Mouse (Mus musculus) C2C12 (cell line): Measurements from ENCODE around the gene Nt5c3. TPM values are rescaled to one million over a fixed set of nuclear protein-coding genes. Genes with fewer than 3 reads are reported as not detected.

Source experiments
- H3K27me3 ChIP-seq: one replicate; pipeline ENCODE4 v1.6.1; 2011; ENCODE audit not compliant: control insufficient read depth, insufficient read depth, insufficient read length
- H3K36me3 ChIP-seq: one replicate; pipeline ENCODE4 v1.6.1; 2011; ENCODE audit not compliant: control insufficient read depth, insufficient read depth
- H3K4me3 ChIP-seq: one replicate; pipeline ENCODE4 v1.5.1; 2011; ENCODE audit warnings: mild to moderate bottlenecking, control low read depth; ENCODE audit not compliant: poor library complexity, insufficient read depth, severe bottlenecking
- H3K79me2 ChIP-seq: one replicate; pipeline ENCODE4 v1.6.1; 2011; ENCODE audit not compliant: control insufficient read depth, insufficient read depth
- H3K79me3 ChIP-seq: one replicate; pipeline ENCODE4 v1.6.1; 2011; ENCODE audit warnings: low read depth, control low read depth
- H3ac ChIP-seq: one replicate; pipeline ENCODE3; 2011; ENCODE audit warnings: low read depth; ENCODE audit not compliant: control insufficient read depth, insufficient read length
- CEBPB ChIP-seq: IDR thresholded peaks from one replicate; pipeline ENCODE4 v1.6.1; 2011; ENCODE audit warnings: low read depth, mild to moderate bottlenecking, control low read depth, moderate library complexity
- CTCF ChIP-seq: IDR thresholded peaks from one replicate; pipeline ENCODE4 v1.5.1; 2011; ENCODE audit not compliant: control insufficient read depth, insufficient read depth, insufficient read length
- FOSL1 ChIP-seq: IDR thresholded peaks from one replicate; pipeline ENCODE4 v1.8.0; 2011; ENCODE audit warnings: mild to moderate bottlenecking, low read length; ENCODE audit not compliant: poor library complexity, insufficient read depth, severe bottlenecking
- MAX ChIP-seq: IDR thresholded peaks from one replicate; pipeline ENCODE4 v1.6.1; 2011; ENCODE audit warnings: mild to moderate bottlenecking, control low read depth
- MYOD1 ChIP-seq: IDR thresholded peaks from one replicate; pipeline ENCODE4 v1.6.1; 2011; ENCODE audit warnings: low read depth; ENCODE audit not compliant: control insufficient read depth, insufficient read length
- MYOG ChIP-seq: IDR thresholded peaks from one replicate; pipeline ENCODE4 v1.6.1; 2011; ENCODE audit not compliant: control insufficient read depth, insufficient read length; ENCODE audit errors: extremely low read depth
- USF1 ChIP-seq: IDR thresholded peaks from one replicate; pipeline ENCODE4 v1.6.1; 2011; ENCODE audit warnings: low read depth, mild to moderate bottlenecking, control low read depth, moderate library complexity
- polyA plus RNA-seq: library from polyadenylated mRNA; unstranded; fragments of >200 nt; fragmentation: generic; extraction: Trizol; gene quantifications from one replicate; pipeline ENCODE4 v1.2.1, GENCODE M21; 2012; ENCODE audit warnings: missing spikeins

The Nt5c3 gene
- polyA plus RNA-seq, 1 experiment, result 11.8 TPM

- TF ChIP-seq MAX (no peak), CTCF (no peak), USF1 (no peak), FOSL1 (no peak), MYOG (no peak), CEBPB (no peak), MYOD1 (no peak)
- H3K79me2 ChIP-seq, result peaks cover 55% of the 10 kb centered on the region
- H3K36me3 ChIP-seq, result peaks cover 39% of the 10 kb centered on the region
- H3K4me3 ChIP-seq, result no peak overlapping the region
- peaks cover 27% of the 10 kb centered on the region for H3K79me3 ChIP-seq
- no peak overlapping the region for H3ac ChIP-seq
- H3K27me3 ChIP-seq, result no peaks in the 10 kb centered on the region
These were observed 86.1 kb downstream of the Nt5c3 start for GRCm38 (mm10) chr6:56837621-56838020.

GRCm38 (mm10) chr6:56837166-56837565 lies 86.6 kb downstream of the Nt5c3 start:
- TF ChIP-seq CTCF, result no peak
- no peak for TF ChIP-seq USF1
- no peak for TF ChIP-seq FOSL1
- TF ChIP-seq CEBPB, result no peak
- TF ChIP-seq MYOG, result no peak
- TF ChIP-seq MAX, result no peak
- TF ChIP-seq MYOD1, result no peak
- Histone ChIP-seq H3K79me2 (peaks cover 60% of the 10 kb centered on the region), H3K27me3 (no peaks in the 10 kb centered on the region), H3K4me3 (no peak overlapping the region), H3K79me3 (peaks cover 27% of the 10 kb centered on the region), H3K36me3 (peaks cover 39% of the 10 kb centered on the region), H3ac (no peak overlapping the region)

GRCm38 (mm10) chr6:56835532-56835931 lies 88.2 kb downstream of the Nt5c3 start:
- peaks cover 54% of the 10 kb centered on the region for H3K79me2 ChIP-seq
- H3K79me3 ChIP-seq, result peaks cover 26% of the 10 kb centered on the region
- no peak overlapping the region for H3ac ChIP-seq
- peaks cover 35% of the 10 kb centered on the region for H3K36me3 ChIP-seq
- no peak overlapping the region for H3K4me3 ChIP-seq
- H3K27me3 ChIP-seq, result no peaks in the 10 kb centered on the region
- TF ChIP-seq FOSL1 (no peak), CTCF (no peak), USF1 (no peak), MYOD1 (no peak), CEBPB (no peak), MAX (no peak), MYOG (no peak)

GRCm38 (mm10) chr6:56834769-56835168 lies 89.0 kb downstream of the Nt5c3 start:
- Histone ChIP-seq H3K4me3 (no peak overlapping the region), H3K79me2 (peaks cover 47% of the 10 kb centered on the region), H3K36me3 (peaks cover 27% of the 10 kb centered on the region), H3K79me3 (peaks cover 26% of the 10 kb centered on the region), H3K27me3 (no peaks in the 10 kb centered on the region), H3ac (no peak overlapping the region)
- TF ChIP-seq CEBPB, result no peak
- no peak for TF ChIP-seq MYOD1
- no peak for TF ChIP-seq CTCF
- no peak for TF ChIP-seq FOSL1
- TF ChIP-seq USF1, result no peak
- TF ChIP-seq MYOG, result no peak
- no peak for TF ChIP-seq MAX

GRCm38 (mm10) chr6:56832830-56833229 lies 90.9 kb downstream of the Nt5c3 start:
- Histone ChIP-seq H3K36me3 (peaks cover 18% of the 10 kb centered on the region), H3ac (peak overlapping the region; percentile 7), H3K79me3 (peaks cover 21% of the 10 kb centered on the region), H3K4me3 (peak overlapping the region; percentile 59), H3K79me2 (peaks cover 32% of the 10 kb centered on the region), H3K27me3 (no peaks in the 10 kb centered on the region)
- TF ChIP-seq MAX (no peak), CTCF (no peak), MYOD1 (no peak), USF1 (no peak), MYOG (no peak)

GRCm38 (mm10) chr6:56832407-56832796 lies 91.3 kb downstream of the Nt5c3 start:
- H3K79me2 ChIP-seq, result peaks cover 32% of the 10 kb centered on the region
- H3ac ChIP-seq, result peak overlapping the region; percentile 93
- TF ChIP-seq MYOD1 (no peak), CTCF (no peak), USF1 (no peak), CEBPB (no peak), MYOG (no peak), FOSL1 (no peak), MAX (no peak)
- peak overlapping the region; percentile 59 for H3K4me3 ChIP-seq
- H3K27me3 ChIP-seq, result no peaks in the 10 kb centered on the region
- peaks cover 19% of the 10 kb centered on the region for H3K79me3 ChIP-seq
- peaks cover 14% of the 10 kb centered on the region for H3K36me3 ChIP-seq
